Mouse (Mus musculus): ENCODE results near the gene Slain2.

GRCm38 (mm10) chr5:72960096-72960495, 46.0 kb downstream of the Slain2 start:
- TF ChIP-seq POLR2A (IDR thresholded peaks at IDR 0.05; ENCODE audit: insufficient read length, low read depth) (no peak), USF1 (IDR thresholded peaks at IDR 0.05; ENCODE audit: low read depth) (no peak)

Data from myocyte (in vitro differentiated cells).